Mouse (Mus musculus) MN1 (cell line): ENCODE data around the gene Ptprt.

Source experiments
- DNase-seq: peaks from one replicate; pipeline ENCODE4 v3.0.0-alpha.2; 2016; ENCODE audit warnings: low spot score

Gene Ptprt

DNA sequence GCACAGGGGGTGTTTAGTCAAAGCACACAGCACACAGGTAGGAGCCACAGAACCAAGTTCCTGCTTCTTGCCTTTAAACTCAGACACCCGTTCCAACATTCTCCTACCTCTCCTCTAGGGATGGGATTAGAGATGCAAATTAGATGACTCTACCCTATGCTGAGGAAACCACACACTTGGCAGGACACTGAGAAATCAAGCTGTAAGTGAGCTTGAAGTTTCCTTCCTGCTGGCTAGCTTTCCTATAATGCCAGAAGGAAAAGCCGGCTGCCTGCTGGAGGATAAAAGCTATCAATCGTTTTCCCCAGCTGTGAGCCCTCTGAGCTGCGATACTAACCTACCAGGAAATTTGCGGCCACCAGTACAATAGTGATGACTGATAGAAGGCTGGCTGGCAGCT, 999.0 kb downstream of the Ptprt start:
- no peak for DNase-seq

GRCm38 (mm10) chr2:161660827-161661226, 1000.1 kb downstream of the Ptprt start:
- DNase-seq, result no peak

- DNase-seq, result no peak
Observed at GRCm38 (mm10) chr2:161657046-161657445, 1003.9 kb downstream of the Ptprt start.

DNA sequence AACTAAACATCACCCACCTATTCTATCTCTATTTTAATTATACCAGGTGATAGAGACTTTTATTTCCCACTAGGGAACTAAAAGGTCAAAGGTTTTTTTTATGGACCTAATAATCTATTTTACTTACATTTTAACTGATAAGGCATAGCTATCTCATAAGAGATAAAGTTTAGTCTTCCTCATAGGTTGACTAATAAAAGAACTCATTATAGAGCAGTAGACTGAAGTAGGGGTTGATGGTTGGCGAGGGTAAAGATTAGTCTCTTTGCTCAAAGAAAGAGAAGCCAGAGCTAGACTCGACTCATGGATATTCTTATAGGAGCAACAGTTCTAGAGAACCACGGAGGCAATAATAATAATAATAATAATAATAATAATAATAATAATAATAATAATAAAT, 1004.3 kb downstream of the Ptprt start:
- no peak for DNase-seq

GRCm38 (mm10) chr2:161640805-161641204, 1020.1 kb downstream of the Ptprt start:
- DNase-seq, result no peak

DNA sequence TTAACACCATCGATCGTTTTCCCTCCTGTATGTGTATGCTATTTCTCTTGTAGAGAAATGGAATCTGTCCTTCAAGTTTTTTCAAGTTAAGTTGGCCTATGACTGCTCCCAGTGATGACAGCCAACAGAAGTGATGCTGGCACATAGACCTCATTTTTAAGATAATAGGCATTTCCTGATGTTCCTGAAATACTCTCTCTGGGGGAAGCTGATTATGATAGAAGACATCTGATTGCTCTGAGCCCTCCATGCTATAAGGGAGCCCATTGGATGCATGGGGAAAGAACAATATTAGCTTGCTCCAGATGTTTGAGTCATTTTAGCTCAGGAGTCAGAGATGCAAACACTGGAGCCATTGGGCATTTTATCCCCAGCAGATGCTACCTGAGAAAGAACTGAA, 1026.9 kb downstream of the Ptprt start:
- DNase-seq, result no peak

GRCm38 (mm10) chr2:161625896-161626295, 1035.1 kb downstream of the Ptprt start:
- DNase-seq, result no peak

GRCm38 (mm10) chr2:161608401-161608800, 1052.5 kb downstream of the Ptprt start:
- no peak for DNase-seq

- DNase-seq, result no peak
Observed at GRCm38 (mm10) chr2:161607372-161607771, 1053.6 kb downstream of the Ptprt start.

- DNase-seq, result no peak
Observed at GRCm38 (mm10) chr2:161600206-161600808, 1060.6 kb downstream of the Ptprt start.

- no peak for DNase-seq
Observed at GRCm38 (mm10) chr2:161593391-161594152, 1067.4 kb downstream of the Ptprt start.

GRCm38 (mm10) chr2:161574401-161574800, 1086.5 kb downstream of the Ptprt start:
- no peak for DNase-seq

GRCm38 (mm10) chr2:161572201-161572600, 1088.7 kb downstream of the Ptprt start:
- no peak for DNase-seq

DNA sequence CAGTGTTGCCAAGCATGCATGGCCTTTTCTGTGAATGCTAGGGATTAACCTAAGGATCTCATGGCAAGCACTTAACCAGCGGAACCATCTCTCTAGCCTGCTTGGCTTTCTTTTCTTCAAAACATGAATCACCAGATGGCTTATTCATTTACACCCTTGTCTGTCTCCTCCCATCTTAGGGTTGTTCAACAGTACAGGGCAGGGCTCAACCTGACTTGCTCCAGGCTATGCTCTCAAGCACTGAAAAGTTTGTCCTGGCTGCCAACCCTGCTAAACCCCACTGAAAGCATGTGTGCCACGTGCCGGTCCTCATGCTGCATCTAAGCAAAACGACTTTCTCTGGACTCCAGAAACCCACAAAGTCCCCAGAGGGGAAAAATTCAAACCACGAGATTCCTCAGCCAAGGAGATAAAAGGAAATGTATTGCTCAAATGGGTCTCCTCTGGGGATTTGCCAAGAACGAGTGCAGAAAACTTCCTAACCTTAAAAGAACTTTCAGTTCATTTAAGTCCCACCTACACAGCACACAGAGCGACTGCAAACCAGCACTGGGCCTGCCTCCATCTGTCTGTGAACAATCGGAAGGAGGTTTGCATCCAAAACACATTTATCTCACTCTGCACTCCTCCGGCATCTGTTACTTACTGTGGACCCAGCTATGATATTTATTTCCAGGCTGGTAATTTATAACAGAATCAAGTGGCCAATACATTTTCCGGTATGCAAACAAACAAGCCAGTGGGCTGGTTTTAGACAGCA, 1090.5 kb downstream of the Ptprt start:
- DNase-seq, result no peak

- DNase-seq, result no peak
Observed at GRCm38 (mm10) chr2:161561502-161561901, 1099.4 kb downstream of the Ptprt start.

DNA sequence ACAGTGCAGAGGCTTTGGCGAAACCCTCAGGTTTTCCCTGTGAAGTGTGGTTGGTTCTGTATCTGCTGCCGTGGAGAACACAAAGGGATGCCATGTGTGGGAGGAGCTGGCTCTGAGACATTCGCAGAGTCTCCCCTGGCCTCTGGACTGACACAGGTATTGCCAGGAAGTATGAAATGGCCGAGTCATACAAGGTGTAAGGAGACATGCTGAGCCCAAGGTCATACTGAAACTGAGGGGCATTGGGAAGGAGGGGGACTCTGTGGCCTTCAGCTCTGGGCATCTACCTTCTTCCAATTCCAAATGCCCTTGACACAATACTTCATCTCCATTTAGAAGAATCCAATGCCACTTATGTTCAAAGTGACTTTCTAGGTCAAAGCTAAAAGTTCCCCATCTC, 1103.1 kb downstream of the Ptprt start:
- no peak for DNase-seq

GRCm38 (mm10) chr2:161553651-161554050, 1107.3 kb downstream of the Ptprt start:
- DNase-seq, result no peak

GRCm38 (mm10) chr2:161552011-161552410, 1108.9 kb downstream of the Ptprt start:
- DNase-seq, result no peak

- no peak for DNase-seq
Observed at GRCm38 (mm10) chr2:161549577-161549976, 1111.4 kb downstream of the Ptprt start.

DNA sequence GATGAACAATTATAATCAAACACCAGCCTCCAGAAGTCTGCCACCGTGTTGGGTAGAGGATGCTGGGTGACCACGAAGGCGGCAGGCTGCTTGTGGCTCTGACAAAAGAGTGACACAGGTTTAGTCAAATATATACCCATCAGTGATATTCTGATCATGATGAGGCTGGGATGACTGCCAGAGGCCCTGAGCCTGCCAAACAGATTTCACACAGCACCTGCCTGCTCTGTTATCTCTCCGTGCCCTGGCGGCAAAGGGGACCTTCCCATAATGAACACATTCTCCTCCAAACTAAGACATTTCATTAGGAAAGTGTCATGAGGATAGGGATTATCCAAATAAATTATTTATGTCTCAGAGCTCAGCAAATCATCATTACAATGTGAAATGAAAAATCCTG, 1113.6 kb downstream of the Ptprt start:
- no peak for DNase-seq

GRCm38 (mm10) chr2:161545406-161545805, 1115.5 kb downstream of the Ptprt start:
- no peak for DNase-seq

- DNase-seq, result no peak
Observed at GRCm38 (mm10) chr2:161534151-161534550, 1126.8 kb downstream of the Ptprt start.

- no peak for DNase-seq
Observed at GRCm38 (mm10) chr2:161527192-161527591, 1133.8 kb downstream of the Ptprt start.
